Mouse (Mus musculus): ENCODE data around the gene Lrrc38. TPM values are rescaled to one million over a fixed set of nuclear protein-coding genes. Genes with fewer than 3 reads are reported as not detected.

Lrrc38 gene
- total and polyA plus RNA-seq, 3 experiments = not detected

GRCm38 (mm10) chr4:143394181-143394580 is 44.6 kb downstream of the Lrrc38 start, which contains the start of gene Pramel1:
Gene Pramel1 (plus strand): TSS chr4:143394428.
- DNase-seq (ENCODE audit: extremely low read depth) = no peak
- Histone ChIP-seq H3K27me3 (replicated peaks) (peaks cover 35% of the 10 kb centered on the region), H3K27ac (ENCODE audit: insufficient read depth, low read depth) (no peak within 1 kb of the TSS), H3K36me3 (replicated peaks in 1 of 2; ENCODE audit: control insufficient read depth in 1 of 2, insufficient read depth in 1 of 2, low read length in 1 of 2) (no peaks in the 10 kb centered on the region), H3K79me2 (replicated peaks; ENCODE audit: control insufficient read depth, extremely low read depth, insufficient read depth, poor library complexity, severe bottlenecking) (no peaks in the 10 kb centered on the region), H3K9me3 (replicated peaks; ENCODE audit: low read length) (peaks cover 2% of the 10 kb centered on the region), H3K4me1 (ENCODE audit: control insufficient read depth in 1 of 2, insufficient read depth in 2 of 2) (no peaks in the 10 kb centered on the region), H3K9ac (ENCODE audit: insufficient read depth, low read depth) (no peak within 1 kb of the TSS), H3K4me2 (ENCODE audit: insufficient read depth, low read depth, poor library complexity, severe bottlenecking) (no peak within 1 kb of the TSS), H3K4me3 (replicated peaks in 1 of 3; ENCODE audit: low read depth in 2 of 3, low read length in 2 of 3, poor library complexity in 1 of 3) (no peak within 1 kb of the TSS)
- dilution Hi-C loops (cut with MboI; ENCODE audit: extremely low pct_ligation_motif_present, extremely low pct_unique_long_range_greater_than_20kb, low sequenced_read_pairs) (no loop called here), in situ Hi-C loops (cut with MboI; ENCODE audit: low pct_ligation_motif_present, low pct_unique_long_range_greater_than_20kb, low sequenced_read_pairs) (no loop called here)
- TF ChIP-seq USF1 (IDR thresholded peaks at IDR 0.05; ENCODE audit: low read depth, low read length) = no peak
- no peak for TF ChIP-seq CHD1 (IDR thresholded peaks at IDR 0.05; ENCODE audit: low read depth, low read length)
- TF ChIP-seq CHD2 (IDR thresholded peaks at IDR 0.05; ENCODE audit: low read length) = no peak
- TF ChIP-seq CTCF (conservative IDR thresholded peaks at IDR 0.05 in 1 of 2, IDR thresholded peaks at IDR 0.05 in 1 of 2; ENCODE audit: low read depth in 2 of 2, low read length in 2 of 2) = no peak
- TF ChIP-seq EP300 (IDR thresholded peaks at IDR 0.05; ENCODE audit: low read length) = no peak
- no peak for TF ChIP-seq KAT2A (IDR thresholded peaks at IDR 0.05; ENCODE audit: insufficient replicate concordance, low read length)
- TF ChIP-seq TBP (conservative IDR thresholded peaks at IDR 0.05; ENCODE audit: low read depth, low read length) = no peak
- TF ChIP-seq ZNF384 (IDR thresholded peaks at IDR 0.05; ENCODE audit: low read depth, low read length) = no peak
- TF ChIP-seq MYC (IDR thresholded peaks at IDR 0.05; ENCODE audit: low read depth, low read length) = no peak
- no peak for TF ChIP-seq HCFC1 (IDR thresholded peaks at IDR 0.05; ENCODE audit: low read depth, low read length)

GRCm38 (mm10) chr4:143411566-143412218 is 62.1 kb downstream of the Lrrc38 start:
- peaks cover 6% of the 10 kb centered on the region for H3K27me3 ChIP-seq (replicated peaks)
- in situ Hi-C loops (cut with MboI; ENCODE audit: low pct_ligation_motif_present, low pct_unique_long_range_greater_than_20kb, low sequenced_read_pairs) = no loop called here
- peak overlapping the region; percentile 62 to 75 (median 71) for H3K4me3 ChIP-seq (replicated peaks in 1 of 3; ENCODE audit: low read depth in 2 of 3, low read length in 2 of 3, poor library complexity in 1 of 3)
- TF ChIP-seq JUND (conservative IDR thresholded peaks at IDR 0.05; ENCODE audit: low read depth, low read length) = no peak
- TF ChIP-seq TBP (conservative IDR thresholded peaks at IDR 0.05; ENCODE audit: low read depth, low read length) = no peak
- no peak for TF ChIP-seq TCF12 (IDR thresholded peaks at IDR 0.05; ENCODE audit: low read depth, low read length)
- peaks cover 0 to 10% of the 10 kb centered on the region in 2 experiments; a peak in 1 of 4 replicates for H3K4me1 ChIP-seq (ENCODE audit: control insufficient read depth in 1 of 2, insufficient read depth in 2 of 2)
- peaks cover 14% of the 10 kb centered on the region for H3K79me2 ChIP-seq (replicated peaks; ENCODE audit: control insufficient read depth, extremely low read depth, insufficient read depth, poor library complexity, severe bottlenecking)
- H3K27ac ChIP-seq (ENCODE audit: insufficient read depth, low read depth) = no peak overlapping the region
- no peaks in the 10 kb centered on the region for H3K9me3 ChIP-seq (replicated peaks; ENCODE audit: low read length)
- dilution Hi-C loops (cut with MboI; ENCODE audit: extremely low pct_ligation_motif_present, extremely low pct_unique_long_range_greater_than_20kb, low sequenced_read_pairs) = no loop called here
- peak overlapping the region; percentile 91 for H3K9ac ChIP-seq (ENCODE audit: insufficient read depth, low read depth)
- peaks cover 12 to 24% of the 10 kb centered on the region in 2 experiments for H3K36me3 ChIP-seq (replicated peaks in 1 of 2; ENCODE audit: control insufficient read depth in 1 of 2, insufficient read depth in 1 of 2, low read length in 1 of 2)
- no peak for DNase-seq (ENCODE audit: extremely low read depth)
- peak overlapping the region; percentile 98 for H3K4me2 ChIP-seq (ENCODE audit: insufficient read depth, low read depth, poor library complexity, severe bottlenecking)
